Mouse (Mus musculus): ENCODE measurements around the gene Adamts9.

Gene Adamts9

GRCm38 (mm10) chr6:92829148-92829547 lies 114.1 kb downstream of the Adamts9 start:
- POLR2A ChIA-PET: interaction anchor here in 1 of 4 experiments (2.4 to 10.0 kb wide), 3 partner anchors 11 to 17 kb away, joined by 6 to 81 read pairs (median 7); partner anchors contain the start of gene A730049H05Rik
- CTCF ChIA-PET: no interaction called here

GRCm38 (mm10) chr6:92827360-92827759 lies 115.9 kb downstream of the Adamts9 start:
- CTCF ChIA-PET: no interaction called here
- POLR2A ChIA-PET: interaction anchor here (0.6 to 10.0 kb wide), 16 partner anchors 8 to 74 kb away, joined by 3 to 81 read pairs (median 4); partner anchors contain the start of gene A730049H05Rik (in 1 of the 4)

- CTCF ChIA-PET: interaction anchor here in 1 of 4 experiments (1.1 kb wide), 1 partner anchor 51 kb away, joined by 3 read pairs; no protein-coding TSS in a partner anchor
- POLR2A ChIA-PET: interaction anchor here in 3 of 4 experiments (0.6 to 10.0 kb wide), 9 partner anchors 9 to 1539 kb away, joined by 3 to 81 read pairs (median 4); partner anchors contain the start of gene A730049H05Rik (in 1 of the 3)
Observed at GRCm38 (mm10) chr6:92826561-92826960, 116.7 kb downstream of the Adamts9 start.

DNA sequence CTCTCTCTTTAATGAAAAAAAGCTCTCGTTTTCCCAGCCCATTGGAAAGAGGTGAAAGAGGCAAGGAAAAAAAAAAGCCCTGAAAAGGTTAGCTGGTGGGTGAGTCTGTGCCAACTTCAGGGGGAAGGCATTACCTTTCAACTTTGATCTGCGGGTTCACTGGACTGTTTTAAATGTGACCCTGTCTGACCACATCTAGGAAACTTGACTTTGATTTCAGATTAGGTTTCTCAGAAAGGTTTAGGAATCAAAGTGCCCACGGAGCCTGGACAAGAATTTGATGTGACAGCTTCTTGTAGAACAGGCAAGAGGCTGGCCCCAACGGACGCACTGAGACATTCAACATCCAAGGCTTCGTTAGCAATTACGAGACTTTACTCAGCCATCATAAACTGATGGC lies 119.3 kb downstream of the Adamts9 start:
- POLR2A ChIA-PET: interaction anchor here in 1 of 4 experiments (0.7 to 10.0 kb wide), 4 partner anchors 8 to 101 kb away, joined by 3 to 81 read pairs (median 3); partner anchors contain the start of gene A730049H05Rik
- CTCF ChIA-PET: interaction anchor here in 1 of 4 experiments (0.6 kb wide), 1 partner anchor 13 kb away, joined by 3 read pairs; no protein-coding TSS in a partner anchor

- ChIA-PET POLR2A (interaction anchor here in 2 of 4 experiments (1.1 to 2.7 kb wide), 4 partner anchors 10 to 20 kb away, joined by 3 to 7 read pairs (median 4); no protein-coding TSS in a partner anchor), CTCF (no interaction called here)
Observed at GRCm38 (mm10) chr6:92822006-92822405, 121.3 kb downstream of the Adamts9 start.

- POLR2A ChIA-PET: interaction anchor here in 2 of 4 experiments (0.6 to 2.7 kb wide), 6 partner anchors 9 to 20 kb away, joined by 3 to 7 read pairs (median 4); no protein-coding TSS in a partner anchor
Observed at GRCm38 (mm10) chr6:92821606-92822005, 121.7 kb downstream of the Adamts9 start.

DNA sequence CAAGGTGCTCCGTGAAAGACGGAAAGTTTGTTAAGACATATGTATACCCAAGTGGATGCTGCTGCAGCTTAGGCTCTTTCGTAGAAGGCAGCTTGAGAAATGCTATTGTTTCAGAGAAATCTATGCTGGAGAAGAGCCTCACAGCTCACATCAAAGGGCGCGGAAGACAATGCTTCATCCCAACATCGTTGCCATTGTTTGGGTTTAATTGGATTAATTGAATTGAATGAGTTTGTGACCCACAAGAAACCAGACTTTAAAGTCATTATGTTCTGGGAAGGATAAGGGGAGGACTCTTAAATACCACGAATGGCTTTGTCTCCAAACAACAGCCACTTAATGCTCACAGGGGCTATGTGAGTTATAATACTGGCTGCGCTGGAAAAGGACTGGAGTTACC lies 125.6 kb downstream of the Adamts9 start:
- ChIA-PET CTCF (no interaction called here), POLR2A (interaction anchor here in 2 of 4 experiments (1.0 to 1.8 kb wide), 3 partner anchors 9 to 26 kb away, joined by 3 read pairs; no protein-coding TSS in a partner anchor)

More at GRCm38 (mm10) chr6:92821606-92822005, 121.7 kb downstream of the Adamts9 start:
- CTCF ChIA-PET: no interaction called here

DNA sequence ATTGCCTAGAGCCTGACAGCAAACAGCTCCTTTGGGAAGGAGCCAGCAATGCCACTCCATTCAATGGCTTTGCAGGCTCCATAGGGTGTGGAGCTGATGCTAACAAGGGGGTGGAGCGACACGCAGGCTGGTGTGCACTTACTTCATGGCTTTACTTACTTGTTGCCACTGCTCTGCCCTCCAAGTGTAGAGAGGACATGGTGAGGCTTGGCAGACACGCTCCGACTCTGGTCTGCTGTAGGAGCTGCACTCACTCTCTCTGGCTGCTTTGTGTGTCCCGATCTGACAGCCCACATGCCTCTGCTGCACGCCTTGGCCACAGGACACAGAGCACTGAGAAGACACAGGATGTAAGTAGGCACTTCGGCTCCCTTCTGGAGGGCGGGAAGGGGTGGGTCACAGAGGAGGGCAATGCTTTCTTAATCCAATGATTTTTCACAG lies 127.0 kb downstream of the Adamts9 start, which contains the start of gene A730049H05Rik:
A730049H05Rik (plus strand) TSS at position 168 of the 441 bp plus-strand sequence.
- ChIA-PET CTCF (no interaction called here), POLR2A (interaction anchor here (0.7 to 1.9 kb wide), 15 partner anchors 8 to 631 kb away, joined by 3 to 8 read pairs (median 4); no protein-coding TSS in a partner anchor)

- ChIA-PET POLR2A (interaction anchor here in 3 of 4 experiments (0.8 to 2.4 kb wide), 12 partner anchors 8 to 76 kb away, joined by 3 to 11 read pairs (median 6); no protein-coding TSS in a partner anchor), CTCF (interaction anchor here in 1 of 4 experiments (0.9 to 1.5 kb wide), 2 partner anchors 11 to 26 kb away, joined by 3 read pairs; no protein-coding TSS in a partner anchor)
Observed at GRCm38 (mm10) chr6:92812702-92813370, 130.5 kb downstream of the Adamts9 start.

DNA sequence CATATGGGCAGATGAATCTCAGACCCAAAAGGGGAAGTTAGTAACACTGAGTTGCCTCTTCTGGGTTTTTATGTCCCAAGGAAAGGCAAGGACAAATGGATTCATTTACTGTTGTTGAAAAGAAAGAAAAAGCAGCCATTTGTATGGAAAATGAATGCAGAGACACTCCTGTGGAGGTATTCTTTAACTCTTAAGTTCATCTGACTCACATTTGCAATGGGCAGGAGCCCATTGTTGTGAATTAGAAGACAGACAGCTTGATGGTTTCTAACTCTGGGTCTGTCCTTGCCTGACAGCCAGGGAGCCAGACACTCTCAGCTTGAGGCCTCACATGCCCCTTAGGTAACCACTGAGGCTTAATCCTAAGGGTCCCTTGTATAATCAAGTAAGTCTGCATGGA lies 131.7 kb downstream of the Adamts9 start:
- CTCF ChIA-PET: interaction anchor here in 1 of 4 experiments (0.9 to 1.5 kb wide), 2 partner anchors 10 to 24 kb away, joined by 3 read pairs; no protein-coding TSS in a partner anchor
- POLR2A ChIA-PET: interaction anchor here in 3 of 4 experiments (0.9 to 2.4 kb wide), 13 partner anchors 8 to 36 kb away, joined by 3 to 11 read pairs (median 6); no protein-coding TSS in a partner anchor

DNA sequence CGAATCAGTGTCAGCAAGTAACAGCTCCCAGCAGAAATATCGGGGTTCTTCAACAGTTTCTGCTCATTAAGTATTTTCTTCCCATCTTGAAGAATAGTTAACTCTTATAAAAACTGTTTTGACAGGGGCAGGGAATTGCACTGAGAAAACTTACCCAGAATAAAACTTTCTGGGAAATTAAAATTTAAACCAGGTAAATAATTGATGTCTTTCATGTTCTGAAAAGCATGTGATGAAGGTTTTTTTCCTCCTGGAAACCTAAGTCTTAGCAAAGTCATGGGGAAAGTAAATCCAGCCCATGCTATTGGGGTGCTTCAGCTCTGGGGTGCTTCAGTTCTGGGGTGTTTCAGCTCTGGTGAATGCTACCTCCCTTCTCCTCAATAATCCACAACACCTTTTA lies 132.7 kb downstream of the Adamts9 start:
- POLR2A ChIA-PET: interaction anchor here in 2 of 4 experiments (0.9 to 2.2 kb wide), 5 partner anchors 9 to 35 kb away, joined by 3 to 7 read pairs (median 5); no protein-coding TSS in a partner anchor
- CTCF ChIA-PET: interaction anchor here in 1 of 4 experiments (1.2 kb wide), 1 partner anchor 26 kb away, joined by 4 read pairs; no protein-coding TSS in a partner anchor

DNA sequence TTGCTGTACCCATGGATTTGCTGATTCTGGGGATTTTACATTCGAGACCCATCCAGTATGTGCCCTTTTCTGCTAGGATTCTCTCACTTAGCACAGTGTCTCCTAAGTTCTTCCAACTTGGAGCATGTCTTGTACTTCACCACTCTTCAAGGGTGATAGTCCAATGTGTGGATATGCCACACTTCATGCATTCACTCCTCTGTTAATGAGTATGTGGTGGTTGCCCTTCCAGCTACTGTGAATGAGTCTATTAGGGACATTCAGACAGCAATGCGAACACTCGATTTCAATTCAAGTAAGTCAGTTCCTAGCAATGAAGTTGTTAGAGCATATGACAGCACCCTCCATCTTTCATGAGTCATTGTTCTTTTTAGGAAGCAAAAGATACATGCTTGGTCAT lies 133.5 kb downstream of the Adamts9 start:
- ChIA-PET POLR2A (interaction anchor here in 1 of 4 experiments (0.6 to 1.4 kb wide), 3 partner anchors 8 to 35 kb away, joined by 3 to 5 read pairs (median 4); no protein-coding TSS in a partner anchor), CTCF (no interaction called here)

GRCm38 (mm10) chr6:92804254-92804971 lies 138.9 kb downstream of the Adamts9 start:
- ChIA-PET POLR2A (interaction anchor here in 1 of 4 experiments (1.2 to 1.3 kb wide), 2 partner anchors 46 to 937 kb away, joined by 3 read pairs; no protein-coding TSS in a partner anchor), CTCF (interaction anchor here in 1 of 4 experiments (0.5 kb wide), 1 partner anchor 948 kb away, joined by 3 read pairs; no protein-coding TSS in a partner anchor)

DNA sequence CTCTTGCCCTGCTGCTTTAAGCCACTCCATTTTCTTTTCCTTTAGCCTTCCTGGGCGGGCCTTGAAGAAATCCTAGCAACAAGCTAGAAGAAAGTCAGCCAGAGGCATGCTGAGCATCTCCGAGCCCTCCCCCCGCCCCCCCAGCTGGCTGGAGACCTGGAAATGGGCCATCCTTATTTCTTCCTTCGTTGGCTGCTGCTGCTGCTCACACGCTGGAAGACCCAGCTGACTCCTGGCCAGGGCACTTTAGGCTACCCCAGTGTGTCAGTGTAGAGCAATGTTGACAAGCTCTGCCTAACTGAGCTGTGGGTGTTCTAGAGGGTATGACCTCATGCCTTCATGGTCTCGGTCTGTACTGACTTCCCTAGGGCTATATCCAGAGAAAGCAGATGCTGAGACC lies 140.1 kb downstream of the Adamts9 start:
- ChIA-PET CTCF (interaction anchor here in 1 of 4 experiments (0.6 kb wide), 1 partner anchor 667 kb away, joined by 3 read pairs; no protein-coding TSS in a partner anchor), POLR2A (interaction anchor here in 3 of 4 experiments (0.6 to 2.6 kb wide), 7 partner anchors 9 to 939 kb away, joined by 3 to 11 read pairs (median 4); partner anchors contain the start of gene A730049H05Rik (in 1 of the 3))

- ChIA-PET CTCF (interaction anchor here in 2 of 4 experiments (0.6 to 1.1 kb wide), 3 partner anchors 10 to 321 kb away, joined by 3 to 5 read pairs (median 5); no protein-coding TSS in a partner anchor), POLR2A (interaction anchor here in 3 of 4 experiments (0.5 to 2.6 kb wide), 9 partner anchors 8 to 141 kb away, joined by 3 to 11 read pairs (median 3); partner anchors contain the start of genes A730049H05Rik (in 1 of the 3) and Adamts9 (in 1 of the 3))
Observed at GRCm38 (mm10) chr6:92802421-92802820, 140.9 kb downstream of the Adamts9 start.

- CTCF ChIA-PET: interaction anchor here in 2 of 4 experiments (0.6 to 1.1 kb wide), 2 partner anchors 11 to 124 kb away, joined by 3 read pairs; no protein-coding TSS in a partner anchor
- POLR2A ChIA-PET: interaction anchor here in 2 of 4 experiments (1.1 to 2.6 kb wide), 4 partner anchors 9 to 142 kb away, joined by 3 to 11 read pairs (median 4); partner anchors contain the start of gene Adamts9 (in 1 of the 2)
Observed at GRCm38 (mm10) chr6:92801462-92801861, 141.8 kb downstream of the Adamts9 start.

DNA sequence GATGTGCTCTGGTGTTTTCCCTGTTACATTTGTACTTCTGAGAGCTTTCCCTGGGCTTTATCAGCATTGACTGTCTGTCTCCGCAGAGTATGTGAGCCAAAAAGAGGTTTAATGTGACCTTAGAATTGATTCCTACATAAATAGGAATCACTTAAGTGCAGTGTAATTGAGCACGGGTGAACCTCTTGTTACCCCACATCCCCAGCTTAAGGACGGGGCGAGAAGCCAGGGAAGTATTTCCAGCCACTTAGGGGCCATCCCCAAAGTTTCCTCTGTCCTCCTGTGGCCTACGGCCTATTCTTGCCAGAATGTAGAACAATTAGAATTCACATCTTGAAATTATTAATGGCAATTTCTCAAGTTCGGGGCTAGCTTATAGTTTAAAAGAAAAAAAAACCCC lies 149.5 kb downstream of the Adamts9 start:
- ChIA-PET CTCF (interaction anchor here in 1 of 4 experiments (1.4 kb wide), 1 partner anchor 9 kb away, joined by 3 read pairs; no protein-coding TSS in a partner anchor), POLR2A (interaction anchor here in 1 of 4 experiments (0.5 kb wide), 1 partner anchor 149 kb away, joined by 3 read pairs; the partner anchor contains the start of gene Adamts9)

Measured in embryonic stem cell, embryonic (primary cell).